Mouse (Mus musculus) cortical plate, adult 2 months (tissue): ENCODE measurements around the gene Gsta2.
"Not testable (repeated sequence)": the region's sequence is repeated elsewhere in the genome, so short reads cannot be mapped to it uniquely, and the experiment has no call there.

Experiments used
- CTCF ChIP-seq: fragments of 200-500 bp; IDR thresholded peaks from 2 replicates; pipeline ENCODE4 v1.5.1; 2011; ENCODE audit warnings: mild to moderate bottlenecking, control low read depth, low read length; ENCODE audit not compliant: insufficient read depth; ENCODE audit errors: extremely low read depth
- POLR2A ChIP-seq: fragments of 200-500 bp; IDR thresholded peaks from 2 replicates; pipeline ENCODE4 v1.6.1; 2011; ENCODE audit warnings: mild to moderate bottlenecking, low read length, control low read depth; ENCODE audit not compliant: insufficient read depth; ENCODE audit errors: extremely low read depth

DNA sequence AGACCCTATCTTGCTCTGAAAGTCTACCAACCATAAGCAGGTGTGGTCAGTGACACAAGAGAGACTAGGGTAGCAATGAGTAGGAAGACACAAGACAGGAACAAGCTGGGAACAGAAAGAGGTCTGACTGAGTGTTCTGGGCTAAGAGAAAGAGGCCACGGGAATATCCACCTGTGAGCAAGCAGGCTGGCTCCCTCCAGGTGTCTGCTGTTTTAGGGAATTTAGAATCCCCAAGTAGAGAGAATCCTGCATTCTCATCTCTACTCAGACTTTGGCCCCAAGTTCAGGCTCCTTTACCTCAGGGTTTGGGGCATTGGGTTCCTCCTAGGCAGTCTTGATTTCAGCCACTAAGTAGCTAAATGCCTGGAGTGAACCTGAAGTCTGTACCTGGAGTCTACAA, 28.3 kb downstream of the Gsta2 start, which contains the start of gene Omt2b:
- TF ChIP-seq POLR2A, CTCF: not testable (repeated sequence)
